Mouse (Mus musculus): ENCODE data around the gene Dcakd. TPM values are rescaled to one million over a fixed set of nuclear protein-coding genes. Genes with fewer than 3 reads are reported as not detected.
A peak's percentile ranks its signal among the peaks of the same experiment; 100 is the strongest.

The Dcakd gene
- total RNA-seq (2022), result 10 to 100 TPM; 55.2 to 71.2 (median 63.6) TPM

- peak; percentile 96 to 97 for DNase-seq (ENCODE audit: low spot score in 2 of 2)
Observed at GRCm38 (mm10) chr11:103028176-103028891, at the start of gene Dcakd, which contains the start of gene Nmt1. Gene Dcakd, minus strand, starts transcription at chr11:103028333. Gene Nmt1, plus strand, starts transcription at chr11:103028190.

- no peak for DNase-seq (ENCODE audit: low spot score in 2 of 2)
Observed at GRCm38 (mm10) chr11:103076581-103076980, 48.4 kb upstream of the Dcakd start.

GRCm38 (mm10) chr11:103076010-103076409 lies 47.9 kb upstream of the Dcakd start:
- DNase-seq (ENCODE audit: low spot score in 2 of 2), result no peak

GRCm38 (mm10) chr11:103074796-103075323 lies 46.7 kb upstream of the Dcakd start:
- no peak for DNase-seq (ENCODE audit: low spot score in 2 of 2)

GRCm38 (mm10) chr11:103074121-103074650 lies 46.1 kb upstream of the Dcakd start:
- DNase-seq (ENCODE audit: low spot score in 2 of 2), result no peak

- no peak for DNase-seq (ENCODE audit: low spot score in 2 of 2)
Observed at GRCm38 (mm10) chr11:103073671-103074070, 45.5 kb upstream of the Dcakd start.

- DNase-seq (ENCODE audit: low spot score in 2 of 2), result no peak
Observed at GRCm38 (mm10) chr11:103070322-103070880, 42.3 kb upstream of the Dcakd start.

- no peak for DNase-seq (ENCODE audit: low spot score in 2 of 2)
Observed at GRCm38 (mm10) chr11:103069731-103070130, 41.6 kb upstream of the Dcakd start.

- DNase-seq (ENCODE audit: low spot score in 2 of 2), result no peak
Observed at GRCm38 (mm10) chr11:103068884-103069283, 40.8 kb upstream of the Dcakd start.

GRCm38 (mm10) chr11:103068272-103068671 lies 40.1 kb upstream of the Dcakd start:
- no peak for DNase-seq (ENCODE audit: low spot score in 2 of 2)

GRCm38 (mm10) chr11:103067457-103068001 lies 39.4 kb upstream of the Dcakd start:
- no peak for DNase-seq (ENCODE audit: low spot score in 2 of 2)

- no peak for DNase-seq (ENCODE audit: low spot score in 2 of 2)
Observed at GRCm38 (mm10) chr11:103067051-103067361, 38.9 kb upstream of the Dcakd start.

- DNase-seq (ENCODE audit: low spot score in 2 of 2), result no peak
Observed at GRCm38 (mm10) chr11:103066191-103067050, 38.3 kb upstream of the Dcakd start.

GRCm38 (mm10) chr11:103058499-103059085 lies 30.5 kb upstream of the Dcakd start:
- DNase-seq (ENCODE audit: low spot score in 2 of 2), result no peak

- DNase-seq (ENCODE audit: low spot score in 2 of 2), result no peak
Observed at GRCm38 (mm10) chr11:103056636-103057035, 28.5 kb upstream of the Dcakd start.

- peak in 1 of 2 experiments; percentile 86 for DNase-seq (ENCODE audit: low spot score in 2 of 2)
Observed at GRCm38 (mm10) chr11:103054798-103055197, 26.7 kb upstream of the Dcakd start.

- DNase-seq (ENCODE audit: low spot score in 2 of 2), result no peak
Observed at GRCm38 (mm10) chr11:103053191-103054076, 25.3 kb upstream of the Dcakd start.

- DNase-seq (ENCODE audit: low spot score in 2 of 2), result no peak
Observed at GRCm38 (mm10) chr11:103052078-103052477, 23.9 kb upstream of the Dcakd start.

GRCm38 (mm10) chr11:103051249-103051691 lies 23.1 kb upstream of the Dcakd start:
- peak in 1 of 2 experiments; percentile 60 for DNase-seq (ENCODE audit: low spot score in 2 of 2)

- DNase-seq (ENCODE audit: low spot score in 2 of 2), result no peak
Observed at GRCm38 (mm10) chr11:103050153-103050552, 22.0 kb upstream of the Dcakd start.

All from layer of hippocampus, adult 8-10 months (tissue).